Comparison of ENCODE assay signal across 1 mouse cellular context in genomic region chr4:109444951-109445350, GRCm38 (mm10).
A peak's percentile ranks its signal among the peaks of the same experiment; 100 is the strongest.
TF ChIP-seq lines count a peak whose summit lies in the region.

No protein-coding gene starts in this region.

TF ChIP-seq in MEL, 35 proteins besides CTCF, POLR2A, EP300 and RAD21 (continued from another document):
- TF ChIP-seq MAZ (IDR thresholded peaks at IDR 0.05; ENCODE audit: low read depth, low read length) (no peak), ZNF384 (IDR thresholded peaks at IDR 0.05; ENCODE audit: low read depth, low read length) (peak; percentile 24; the same call in 1 of the 2 replicates), POLR2AphosphoS2 (IDR thresholded peaks at IDR 0.05; ENCODE audit: low read length) (no peak), BHLHE40 (IDR thresholded peaks at IDR 0.05; ENCODE audit: borderline replicate concordance, low read depth, low read length) (no peak), CHD2 (IDR thresholded peaks at IDR 0.05; ENCODE audit: low read length) (no peak), TBP (IDR thresholded peaks at IDR 0.05; ENCODE audit: low read depth, low read length) (no peak), GABPA (IDR thresholded peaks at IDR 0.05; ENCODE audit: low read depth, low read length) (no peak), SMC3 (IDR thresholded peaks at IDR 0.05; ENCODE audit: low read depth, low read length) (no peak), ETS1 (IDR thresholded peaks at IDR 0.05; ENCODE audit: low read depth, low read length) (no peak), E2F4 (IDR thresholded peaks at IDR 0.05; ENCODE audit: borderline replicate concordance, low read depth, low read length) (no peak)
